Mouse (Mus musculus): Measurements from ENCODE around the gene Fam222b. TPM values are rescaled to one million over a fixed set of nuclear protein-coding genes. Genes with fewer than 3 reads are reported as not detected.
A peak's percentile ranks its signal among the peaks of the same experiment; 100 is the strongest.

The Fam222b gene
- total RNA-seq, 4 experiments from 2014 or later: 5.6 to 7.8 (median 7.3) TPM

- no peak for DNase-seq (ENCODE audit: low spot score in 2 of 2)
Measured at GRCm38 (mm10) chr11:78163681-78164603, 69.5 kb downstream of the Fam222b start.

DNA sequence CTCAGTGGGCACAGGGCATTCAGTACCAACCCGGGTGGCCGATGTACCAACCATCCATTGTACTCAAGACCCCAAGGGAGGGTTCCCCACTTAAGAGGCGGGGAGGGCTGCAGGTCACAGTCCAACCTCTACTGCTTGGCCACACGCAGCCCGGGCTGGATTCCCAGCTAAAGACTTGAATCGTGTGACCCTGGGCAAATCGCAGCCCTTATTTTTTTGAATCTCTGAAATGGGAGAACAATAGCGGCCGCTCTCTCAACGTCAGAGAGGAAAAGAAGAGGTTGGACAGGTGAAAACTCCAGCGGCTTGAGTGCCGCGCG is 70.1 kb downstream of the Fam222b start:
- no peak for DNase-seq (ENCODE audit: low spot score in 2 of 2)

DNA sequence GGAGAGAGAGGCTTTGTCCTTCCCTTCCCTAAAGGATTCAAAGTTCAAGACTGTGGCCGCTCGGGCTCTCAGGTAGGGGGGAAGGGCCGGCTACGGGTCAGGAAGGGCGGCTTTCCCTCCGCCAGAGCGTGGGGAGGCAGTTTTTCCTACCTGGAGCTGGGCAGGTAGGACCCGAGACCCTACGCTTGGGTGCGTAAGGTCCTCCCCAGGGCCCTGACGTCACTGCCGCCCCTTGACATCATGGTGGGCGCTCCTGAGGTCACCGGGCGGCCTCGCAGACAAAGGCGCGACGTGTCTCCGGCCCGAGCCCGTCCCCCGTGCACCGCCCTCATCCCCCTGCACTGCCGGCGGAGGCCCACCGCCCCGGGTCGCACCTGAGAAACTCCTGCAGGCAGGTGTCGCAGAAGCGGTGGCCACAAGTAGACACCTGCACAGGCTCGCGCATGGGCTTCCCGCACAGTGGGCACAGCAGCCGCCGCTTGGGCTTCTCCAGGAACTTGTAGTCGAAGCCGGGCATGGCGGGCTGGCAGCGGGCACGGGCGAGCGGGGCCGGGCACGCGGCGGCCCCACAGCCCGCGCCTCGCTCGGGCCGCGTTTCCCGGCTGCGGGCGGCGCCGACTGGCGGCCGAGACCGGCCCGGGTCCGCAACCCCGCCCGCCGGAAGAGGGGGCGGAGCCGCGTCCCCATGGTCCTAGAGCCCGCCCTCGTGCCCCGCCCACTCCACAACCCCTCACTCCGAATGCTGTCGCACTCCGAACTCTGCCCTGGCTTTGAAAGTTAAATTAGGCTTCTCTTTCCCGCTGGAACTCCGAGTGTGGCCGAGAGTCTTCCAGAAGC is 70.7 kb downstream of the Fam222b start, which contains the start of gene Traf4:
TSS of gene Traf4 (minus strand) at position 666 of the 837 bp plus-strand sequence.
- peak; percentile 62 to 75 for DNase-seq (ENCODE audit: low spot score in 2 of 2)

GRCm38 (mm10) chr11:78165761-78166109 is 71.3 kb downstream of the Fam222b start:
- DNase-seq (ENCODE audit: low spot score in 2 of 2): peak in 1 of 2 experiments; percentile 51

DNA sequence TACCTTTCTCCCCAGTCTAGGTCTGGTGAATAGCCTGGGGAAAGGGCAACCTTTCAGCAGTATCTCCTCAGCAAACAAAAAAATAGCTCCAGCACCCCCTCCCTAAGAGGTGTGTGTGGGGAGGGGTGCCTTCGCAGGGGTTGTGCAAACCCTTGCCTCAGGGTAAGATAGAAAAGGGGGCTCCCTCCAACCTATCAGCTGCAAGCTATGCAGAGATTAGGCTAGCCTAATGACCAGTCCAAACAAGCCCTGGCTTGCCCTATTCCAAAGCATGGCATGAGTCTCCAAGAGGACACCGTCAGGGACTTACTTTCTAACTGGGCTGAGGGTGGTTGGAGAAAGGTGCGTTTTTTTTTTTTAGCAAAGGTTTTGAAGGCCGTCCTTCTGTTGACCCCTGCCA is 71.7 kb downstream of the Fam222b start:
- no peak for DNase-seq (ENCODE audit: low spot score in 2 of 2)

DNA sequence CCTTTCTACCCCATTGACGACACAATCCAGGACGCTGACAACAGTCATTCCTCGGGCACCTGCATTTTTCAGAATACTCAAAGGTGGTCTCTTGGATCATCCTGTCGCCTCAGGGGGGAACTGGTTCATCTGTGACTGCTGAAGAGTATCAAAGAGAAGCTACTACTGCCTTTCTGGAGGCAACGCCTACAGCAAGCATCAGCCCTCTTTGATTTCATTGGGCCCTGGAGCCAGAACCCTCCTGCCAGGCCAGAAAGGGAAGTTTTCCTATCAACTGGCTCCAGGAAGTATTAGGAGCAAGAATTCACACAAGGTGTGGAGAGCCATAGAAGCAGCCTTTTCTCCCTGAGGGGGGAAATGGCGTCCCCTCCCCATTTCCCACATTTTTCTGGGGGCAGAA is 72.2 kb downstream of the Fam222b start:
- DNase-seq (ENCODE audit: low spot score in 2 of 2): no peak

- DNase-seq (ENCODE audit: low spot score in 2 of 2): no peak
Measured at GRCm38 (mm10) chr11:78167257-78167959, 72.9 kb downstream of the Fam222b start.

- no peak for DNase-seq (ENCODE audit: low spot score in 2 of 2)
Measured at GRCm38 (mm10) chr11:78168541-78169468, 74.3 kb downstream of the Fam222b start.

DNA sequence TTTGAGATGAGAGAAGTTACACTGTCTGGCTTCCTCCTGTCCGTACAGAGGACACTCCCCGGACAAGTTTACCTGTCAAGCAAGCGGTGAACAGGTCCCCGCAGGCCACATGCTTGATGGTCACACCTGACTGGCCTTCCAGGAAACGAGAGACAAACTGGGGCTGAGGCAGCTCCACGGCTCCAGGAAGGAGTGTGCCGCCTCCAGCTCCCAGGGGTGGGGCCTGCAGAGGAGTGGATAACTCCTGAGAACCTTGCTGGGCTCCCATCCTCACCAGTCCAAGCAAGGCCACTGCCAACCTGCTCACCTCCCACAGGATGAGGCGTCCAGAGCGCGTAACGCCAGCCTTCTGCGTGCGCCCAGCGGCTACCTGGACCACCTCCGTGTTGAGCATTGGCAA is 75.8 kb downstream of the Fam222b start:
- no peak for DNase-seq (ENCODE audit: low spot score in 2 of 2)

GRCm38 (mm10) chr11:78171328-78171727 is 76.9 kb downstream of the Fam222b start:
- DNase-seq (ENCODE audit: low spot score in 2 of 2): no peak

- no peak for DNase-seq (ENCODE audit: low spot score in 2 of 2)
Measured at GRCm38 (mm10) chr11:78172034-78172747, 77.7 kb downstream of the Fam222b start.

DNA sequence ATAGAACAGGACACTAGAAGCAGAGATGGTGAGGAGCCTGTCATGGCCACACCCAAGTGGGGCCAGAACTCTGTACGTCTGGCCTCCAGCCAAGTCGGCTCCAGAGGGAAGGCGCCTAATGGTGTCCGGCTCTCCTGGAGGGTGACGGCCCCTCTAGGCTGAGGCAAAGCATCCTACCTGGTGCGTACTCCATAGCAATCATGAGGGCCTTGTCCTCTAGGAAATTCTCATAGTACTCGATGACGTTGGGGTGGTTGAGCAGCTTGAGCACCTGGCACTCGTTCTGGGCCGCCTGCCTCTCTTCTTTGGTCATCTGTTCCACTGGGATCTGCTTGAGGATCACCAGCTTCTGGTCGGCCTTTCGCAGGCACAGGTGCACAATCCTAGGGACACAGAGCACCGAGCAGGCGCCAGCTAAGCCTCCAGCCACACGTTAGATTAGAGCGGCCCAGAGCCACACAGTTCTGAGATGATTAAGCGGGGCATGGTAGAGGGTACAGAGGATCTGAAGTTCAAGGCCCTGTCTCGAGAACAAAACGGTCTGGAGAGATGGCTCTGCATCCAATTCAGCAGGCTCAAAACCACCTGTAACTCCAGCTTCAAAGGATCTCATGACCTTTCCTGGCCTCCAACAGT is 78.4 kb downstream of the Fam222b start:
- DNase-seq (ENCODE audit: low spot score in 2 of 2): no peak

GRCm38 (mm10) chr11:78174506-78174905 is 80.0 kb downstream of the Fam222b start:
- DNase-seq (ENCODE audit: low spot score in 2 of 2): no peak

DNA sequence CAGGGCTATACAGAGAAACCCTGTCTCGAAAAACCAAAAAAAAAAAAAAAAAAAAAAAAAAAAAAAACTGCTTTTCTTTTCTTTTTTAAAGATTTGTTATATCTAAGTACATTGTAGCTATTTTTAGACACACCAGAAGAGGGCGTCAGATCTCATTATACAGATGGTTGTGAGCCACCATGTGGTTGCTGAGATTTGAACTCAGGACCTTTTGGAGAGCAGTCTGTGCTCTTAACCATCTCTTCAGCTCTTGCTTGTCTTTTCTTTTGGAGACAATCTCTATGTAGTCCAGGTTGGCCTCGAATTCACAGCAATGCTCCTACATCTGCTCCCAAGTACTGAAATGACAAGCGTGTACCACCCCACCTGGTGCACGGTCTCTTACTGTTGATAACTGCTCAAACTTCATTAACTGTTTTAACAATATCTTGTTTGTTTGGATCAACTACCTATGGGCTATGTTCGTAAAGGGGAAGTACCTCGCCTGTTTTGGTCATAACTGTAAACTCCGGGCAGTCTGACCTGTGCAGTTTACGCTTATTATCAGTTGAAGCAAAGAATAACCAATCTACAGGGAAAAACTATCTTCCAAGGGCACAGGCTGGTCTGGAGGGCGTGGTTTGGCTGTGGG is 81.4 kb downstream of the Fam222b start:
- no peak for DNase-seq (ENCODE audit: low spot score in 2 of 2)

GRCm38 (mm10) chr11:78176402-78176862 is 82.0 kb downstream of the Fam222b start, which contains the start of the genes Nek8 and Tlcd1:
Nek8 (minus strand) TSS chr11:78176675.
Tlcd1 (plus strand) TSS chr11:78176711.
- peak; percentile 85 to 88 for DNase-seq (ENCODE audit: low spot score in 2 of 2)

- DNase-seq (ENCODE audit: low spot score in 2 of 2): no peak
Measured at GRCm38 (mm10) chr11:78176905-78177331, 82.5 kb downstream of the Fam222b start.

GRCm38 (mm10) chr11:78177437-78177836 is 83.0 kb downstream of the Fam222b start:
- no peak for DNase-seq (ENCODE audit: low spot score in 2 of 2)

Measured in gastrocnemius, adult 8-10 months (tissue).